Mouse (Mus musculus) midbrain, postnatal 0 days (tissue): Measurements from ENCODE around the gene Pitpna. TPM values are rescaled to one million over a fixed set of nuclear protein-coding genes. Genes with fewer than 3 reads are reported as not detected.

ENCODE experiments used
- ATAC-seq: fragments of 200-750 bp; cut with Nextera tagmentation; 2 replicates; pipeline ENCODE4 v1.8.0; 2017; ENCODE audit warnings: moderate number of reproducible peaks, mild to moderate bottlenecking, moderate TSS enrichment, moderate library complexity; ENCODE audit not compliant: low FRiP score
- DNase-seq: peaks from one replicate; pipeline ENCODE4 v3.0.0-alpha.2; 2015; ENCODE audit warnings: low spot score
- H3K27ac ChIP-seq: fragments of 300-500 bp; sonication (generic); 2 replicates; pipeline ENCODE4 v1.5.1; 2014; ENCODE audit warnings: low read depth, mild to moderate bottlenecking, low read length, mixed read lengths
- H3K27me3 ChIP-seq: fragments of 300-500 bp; sonication (generic); 2 replicates; pipeline ENCODE4 v1.6.1; 2014; ENCODE audit warnings: low read length, control low read depth, mixed read lengths; ENCODE audit not compliant: insufficient read depth
- H3K36me3 ChIP-seq: fragments of 300-500 bp; sonication (generic); 2 replicates; pipeline ENCODE4 v1.6.1; 2014; ENCODE audit warnings: low read length, control low read depth, mixed read lengths; ENCODE audit not compliant: insufficient read depth
- H3K4me1 ChIP-seq: fragments of 300-500 bp; sonication (generic); 2 replicates; pipeline ENCODE4 v1.6.1; 2014; ENCODE audit warnings: mild to moderate bottlenecking, control low read depth, antibody characterized with exemption, low read length, mixed read lengths; ENCODE audit not compliant: insufficient read depth
- H3K4me2 ChIP-seq: fragments of 300-500 bp; sonication (generic); 2 replicates; pipeline ENCODE4 v1.6.1; 2014; ENCODE audit warnings: low read depth, mild to moderate bottlenecking, low read length, mixed read lengths; ENCODE audit not compliant: poor library complexity, severe bottlenecking
- H3K4me3 ChIP-seq: fragments of 300-500 bp; sonication (generic); 2 replicates; pipeline ENCODE4 v1.5.1; 2014; ENCODE audit warnings: low read depth, mild to moderate bottlenecking, low read length, moderate library complexity
- H3K9ac ChIP-seq: fragments of 300-500 bp; sonication (generic); replicated peaks from 2 replicates; pipeline ENCODE4 v1.6.1; 2014; ENCODE audit warnings: mild to moderate bottlenecking, low read length, moderate library complexity, mixed read lengths; ENCODE audit not compliant: poor library complexity, severe bottlenecking
- H3K9me3 ChIP-seq: fragments of 300-500 bp; sonication (generic); 2 replicates; pipeline ENCODE4 v1.6.1; 2016; ENCODE audit warnings: low read length, control low read depth
- CTCF ChIP-seq: IDR thresholded peaks from 2 replicates; pipeline ENCODE4 v1.5.1; 2016; ENCODE audit warnings: antibody characterized with exemption, mild to moderate bottlenecking
- WGBS: fragments of 180-500 bp; shearing (Covaris S2); extraction: QIAGEN DNeasy Blood & Tissue Kit; methylation state at CpG from one replicate; pipeline ENCODE4 v1.1.7; 2014; 5-methylcytosine and 5-hydroxymethylcytosine counted together
- polyA plus RNA-seq: library from polyadenylated mRNA; unstranded; fragments of >200 nt; fragmentation: Nextera tagmentation; extraction: Ambion mirVana; gene quantifications from 2 replicates; pipeline ENCODE4 v1.2.1, GENCODE M21; 2015
- total RNA-seq: library from RNA; depleted of rRNA; stranded (reverse); fragments of >200 nt; gene quantifications from 2 replicates; pipeline ENCODE4 v1.2.3, GENCODE M21; 2014

Pitpna gene
- total and polyA plus RNA-seq, 2 experiments from 2014 or later: 106 to 108 TPM

DNA sequence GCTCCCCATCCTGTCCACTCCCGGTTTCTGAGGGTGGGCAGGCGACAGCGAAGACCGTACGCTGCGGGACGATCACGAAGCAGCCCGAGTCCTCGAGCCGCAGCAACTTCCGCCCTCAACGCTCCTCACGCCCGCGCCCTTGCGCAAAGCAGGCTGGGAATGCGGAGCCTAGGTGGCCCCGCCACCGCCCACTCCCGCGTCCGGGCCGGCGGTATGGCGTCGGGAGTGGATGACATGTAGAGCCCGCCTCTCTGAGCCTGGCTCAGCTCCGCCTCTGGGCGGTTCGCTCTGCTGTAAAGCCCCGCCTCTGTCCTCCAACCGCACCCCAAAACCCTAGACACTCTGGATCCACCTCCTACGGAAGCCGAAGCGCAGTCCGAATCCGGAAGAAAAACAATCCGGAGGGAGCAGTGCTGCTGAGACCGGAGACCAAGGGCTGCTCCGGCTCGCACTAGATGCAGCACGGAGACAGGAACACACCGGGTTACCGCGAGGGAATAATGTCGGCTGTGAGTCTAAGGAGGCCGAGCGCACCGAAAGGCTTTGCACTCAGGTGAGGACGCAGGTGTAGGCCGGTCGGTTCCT is 42.8 kb downstream of the Pitpna start, which contains the start of gene Inpp5k:
TSS of gene Inpp5k (plus strand) at position 344 of the 585 bp plus-strand sequence.
- Histone ChIP-seq H3K4me2 (peak within 1 kb of the TSS; percentile 74), H3K4me3 (peak within 1 kb of the TSS; percentile 63), H3K36me3 (peaks cover 33% of the 10 kb centered on the region), H3K9ac (peak within 1 kb of the TSS; percentile 67), H3K27ac (peak within 1 kb of the TSS; percentile 67), H3K27me3 (no peaks in the 10 kb centered on the region), H3K4me1 (peaks cover 9% of the 10 kb centered on the region), H3K9me3 (no peaks in the 10 kb centered on the region)
- WGBS: under 1% methylated on average over 53 of the region's 53 CpGs
- peak; percentile 99 for DNase-seq
- peak; percentile 99 for ATAC-seq
- TF ChIP-seq CTCF: no peak

DNA sequence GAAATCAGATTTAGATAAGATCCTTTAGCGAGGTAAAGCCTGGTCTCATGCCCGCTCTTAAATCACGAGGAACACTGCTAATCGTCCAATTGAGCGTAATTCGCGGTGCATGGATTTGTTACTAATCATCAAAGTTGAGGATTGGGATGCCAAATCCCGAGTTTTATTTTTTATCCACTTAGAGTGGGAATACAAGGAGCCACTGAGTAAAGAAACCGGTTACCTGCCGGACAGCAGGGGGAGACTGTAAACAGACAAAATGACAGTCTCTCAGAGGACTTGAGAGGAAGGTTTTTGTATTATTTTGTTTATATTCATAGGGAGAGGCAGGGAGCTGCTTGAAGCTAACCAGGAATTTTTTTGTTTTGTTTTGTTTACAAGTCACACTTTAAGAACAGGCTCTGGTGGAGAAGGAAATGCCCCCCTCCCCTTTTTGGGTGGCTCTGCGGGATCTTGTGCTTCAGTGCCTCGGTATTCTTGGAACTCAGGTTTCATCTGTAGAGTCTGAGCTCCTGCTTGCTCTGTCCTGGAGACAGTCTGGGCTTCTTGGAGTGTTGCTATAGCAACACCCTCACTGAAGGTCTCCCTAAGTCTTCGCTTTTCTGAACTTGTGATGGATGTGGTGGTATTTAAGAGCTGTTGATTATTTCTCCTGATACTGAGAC is 43.8 kb downstream of the Pitpna start:
- ATAC-seq (no peak), DNase-seq (peak; percentile 38)
- peaks cover 26% of the 10 kb centered on the region for H3K36me3 ChIP-seq
- peak overlapping the region; percentile 67 for H3K9ac ChIP-seq
- H3K9me3 ChIP-seq: no peaks in the 10 kb centered on the region
- WGBS: 6% methylated on average over 13 of the region's 13 CpGs
- peak overlapping the region; percentile 74 for H3K4me2 ChIP-seq
- peak; percentile 63 for TF ChIP-seq CTCF
- H3K4me3 ChIP-seq: peak overlapping the region; percentile 63
- H3K27me3 ChIP-seq: no peaks in the 10 kb centered on the region
- no peak overlapping the region; the same call in 1 of the 2 replicates for H3K27ac ChIP-seq
- peaks cover 9% of the 10 kb centered on the region for H3K4me1 ChIP-seq

GRCm38 (mm10) chr11:75632921-75633320 is 45.0 kb downstream of the Pitpna start:
- Histone ChIP-seq H3K4me1 (peaks cover 9% of the 10 kb centered on the region), H3K4me2 (no peak overlapping the region), H3K9ac (no peak overlapping the region), H3K4me3 (no peak overlapping the region), H3K36me3 (peaks cover 24% of the 10 kb centered on the region), H3K27me3 (no peaks in the 10 kb centered on the region), H3K9me3 (no peaks in the 10 kb centered on the region), H3K27ac (no peak overlapping the region)
- TF ChIP-seq CTCF: no peak
- no peak for DNase-seq
- 92% methylated on average over 5 of the region's 5 CpGs for WGBS
- no peak for ATAC-seq

- Histone ChIP-seq H3K27ac (no peak overlapping the region), H3K9me3 (no peaks in the 10 kb centered on the region), H3K4me2 (no peak overlapping the region), H3K9ac (no peak overlapping the region), H3K36me3 (peaks cover 24% of the 10 kb centered on the region), H3K4me1 (peaks cover 9% of the 10 kb centered on the region), H3K27me3 (no peaks in the 10 kb centered on the region), H3K4me3 (no peak overlapping the region)
- DNase-seq (no peak), ATAC-seq (no peak)
- no peak for TF ChIP-seq CTCF
- WGBS: 81% methylated on average over 3 of the region's 3 CpGs
These were observed 46.9 kb downstream of the Pitpna start for GRCm38 (mm10) chr11:75634801-75635200.

DNA sequence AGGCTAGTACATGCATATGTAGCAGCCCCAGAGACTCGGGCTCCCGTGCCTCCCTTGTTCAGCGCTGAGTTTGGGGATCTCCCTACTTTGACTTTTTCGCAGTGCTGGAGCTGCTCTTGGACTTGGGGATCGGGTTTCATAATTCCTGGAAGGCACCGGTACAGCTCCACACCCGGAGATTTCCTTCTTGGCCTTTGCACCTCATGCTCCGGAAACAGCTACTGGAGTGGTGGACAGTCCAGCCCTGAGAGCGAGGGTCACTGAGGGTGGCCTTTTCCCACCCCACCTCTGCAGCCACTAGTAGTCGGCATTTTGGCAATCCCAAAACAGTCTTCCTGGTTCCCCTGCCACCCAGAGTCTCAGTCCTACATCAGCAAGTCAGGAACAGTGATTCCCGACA is 47.4 kb downstream of the Pitpna start:
- TF ChIP-seq CTCF: no peak
- H3K36me3 ChIP-seq: peaks cover 24% of the 10 kb centered on the region
- DNase-seq (no peak), ATAC-seq (no peak)
- H3K9me3 ChIP-seq: no peaks in the 10 kb centered on the region
- H3K9ac ChIP-seq: no peak overlapping the region
- H3K27ac ChIP-seq: no peak overlapping the region
- WGBS: 73% methylated on average over 11 of the region's 11 CpGs
- no peak overlapping the region for H3K4me2 ChIP-seq
- no peak overlapping the region for H3K4me3 ChIP-seq
- H3K27me3 ChIP-seq: no peaks in the 10 kb centered on the region
- H3K4me1 ChIP-seq: peaks cover 9% of the 10 kb centered on the region

GRCm38 (mm10) chr11:75643323-75643722 is 55.4 kb downstream of the Pitpna start:
- Histone ChIP-seq H3K9ac (no peak overlapping the region), H3K9me3 (no peaks in the 10 kb centered on the region), H3K27me3 (no peaks in the 10 kb centered on the region), H3K27ac (no peak overlapping the region), H3K4me3 (no peak overlapping the region), H3K4me1 (no peaks in the 10 kb centered on the region), H3K4me2 (no peak overlapping the region), H3K36me3 (peaks cover 4% of the 10 kb centered on the region)
- no peak for TF ChIP-seq CTCF
- no peak for DNase-seq
- no peak for ATAC-seq
- WGBS: 80% methylated on average over 5 of the region's 5 CpGs
